Mouse (Mus musculus) ovary, adult 18-20 months (tissue): ENCODE results near the gene Tbc1d30.

Experiments used
- DNase-seq: peaks from one replicate; pipeline ENCODE4 v3.0.0; 2022; ENCODE audit warnings: low spot score, mixed read lengths

Tbc1d30 gene

DNA sequence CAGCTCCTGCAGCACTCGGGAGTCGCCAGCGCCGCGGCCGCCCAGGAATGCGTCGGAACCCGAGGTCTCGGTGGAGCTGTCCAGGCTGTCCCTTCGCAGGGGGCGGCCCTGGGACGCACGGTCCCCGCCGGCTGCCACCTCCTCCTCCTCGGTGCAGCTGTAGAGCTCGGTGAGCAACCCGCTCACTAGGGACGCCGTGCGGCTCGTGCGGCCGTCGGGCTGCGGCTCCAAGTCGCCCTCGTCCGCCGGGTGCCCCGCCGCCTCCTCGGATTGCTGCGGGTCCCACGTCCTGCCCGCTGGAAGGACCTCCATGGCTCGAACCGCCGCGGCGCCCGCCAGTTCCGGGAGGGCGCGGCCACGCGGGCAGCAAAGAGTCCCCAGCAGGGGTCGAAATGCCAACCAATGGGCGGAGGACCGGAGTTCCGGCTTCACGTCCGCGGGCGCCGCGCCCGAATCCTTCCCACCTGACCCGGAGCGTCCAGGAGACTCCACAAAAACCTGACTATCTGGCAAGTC is at the start of gene Tbc1d30:
TSS of gene Tbc1d30 (minus strand) at position 213 of the 516 bp plus-strand sequence.
- DNase-seq: no peak

DNA sequence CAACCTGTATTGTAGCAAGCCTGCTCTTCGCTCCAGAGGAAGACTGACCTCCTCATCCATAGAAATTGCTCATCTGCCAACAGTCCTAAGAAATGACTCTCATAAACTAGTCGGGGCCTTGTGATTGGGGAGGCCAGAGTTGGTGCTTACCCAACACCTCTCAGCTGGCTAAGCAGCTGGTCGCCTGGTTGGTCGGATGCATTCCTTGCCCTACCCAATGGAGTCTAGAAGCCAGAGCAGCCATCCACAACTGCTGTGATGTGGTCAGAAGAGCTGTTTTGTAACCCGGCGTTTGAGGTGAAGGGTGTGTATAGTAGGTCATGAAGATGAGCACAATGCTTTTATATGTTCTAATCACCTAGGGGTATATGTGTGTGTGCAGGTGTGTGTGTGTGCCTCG is 47.5 kb upstream of the Tbc1d30 start:
- DNase-seq: no peak

DNA sequence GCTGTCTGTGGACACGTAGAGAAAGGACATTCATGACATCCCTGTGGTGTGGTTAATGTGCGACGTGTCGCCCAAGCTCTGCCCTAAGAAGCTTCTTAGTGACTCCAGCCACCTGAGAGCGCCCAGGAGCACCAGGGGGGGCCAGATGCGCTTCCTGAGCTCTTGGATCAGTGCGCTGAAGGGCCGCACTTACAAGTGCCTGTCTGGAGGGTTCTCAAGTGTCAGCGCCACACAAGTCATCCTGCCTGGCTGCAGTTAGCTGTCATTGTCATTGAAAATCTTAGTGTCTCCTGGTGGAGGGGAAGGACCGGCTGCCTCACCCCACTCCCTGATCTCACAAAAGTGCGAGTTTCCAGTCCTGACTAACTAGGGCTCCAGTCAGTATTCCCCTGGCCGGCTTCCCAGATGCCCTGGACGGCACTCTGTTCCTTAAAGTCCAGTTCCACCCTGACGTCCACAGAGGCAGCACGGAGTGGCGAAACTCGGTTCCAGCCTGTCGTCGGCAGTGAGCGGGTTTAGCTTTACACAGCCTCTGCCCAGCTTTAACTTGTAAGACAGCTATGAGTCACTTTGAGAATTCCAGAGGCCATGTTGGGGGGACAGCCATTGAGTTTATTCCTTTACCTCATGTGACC is 44.6 kb upstream of the Tbc1d30 start:
- DNase-seq: no peak

DNA sequence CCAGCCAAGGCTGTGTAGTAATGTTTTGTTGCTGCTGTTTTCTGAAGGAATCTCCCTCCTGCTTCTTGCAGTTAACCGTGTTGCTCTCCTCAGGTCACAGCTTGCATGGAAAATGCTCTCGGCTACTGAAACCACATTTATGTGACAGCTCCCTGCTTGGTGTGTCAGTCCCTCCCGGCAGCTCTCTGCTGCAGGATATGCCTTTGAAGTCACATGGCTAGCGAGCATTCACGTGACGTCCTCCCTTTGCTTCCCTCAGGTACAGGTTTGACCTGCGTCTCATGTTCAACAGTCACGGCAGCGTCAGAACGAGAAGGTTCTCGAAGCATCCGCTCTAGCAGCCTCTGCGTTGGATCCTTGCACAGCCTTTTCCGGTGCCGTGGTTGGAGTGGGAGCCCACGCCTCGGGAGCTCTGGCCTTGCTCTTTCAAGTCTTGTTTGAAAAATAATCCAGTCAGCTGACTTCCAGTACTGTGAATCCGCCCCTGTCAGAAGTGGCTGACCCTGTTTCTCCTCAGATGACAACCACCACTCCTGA is 43.8 kb upstream of the Tbc1d30 start:
- DNase-seq: no peak

DNA sequence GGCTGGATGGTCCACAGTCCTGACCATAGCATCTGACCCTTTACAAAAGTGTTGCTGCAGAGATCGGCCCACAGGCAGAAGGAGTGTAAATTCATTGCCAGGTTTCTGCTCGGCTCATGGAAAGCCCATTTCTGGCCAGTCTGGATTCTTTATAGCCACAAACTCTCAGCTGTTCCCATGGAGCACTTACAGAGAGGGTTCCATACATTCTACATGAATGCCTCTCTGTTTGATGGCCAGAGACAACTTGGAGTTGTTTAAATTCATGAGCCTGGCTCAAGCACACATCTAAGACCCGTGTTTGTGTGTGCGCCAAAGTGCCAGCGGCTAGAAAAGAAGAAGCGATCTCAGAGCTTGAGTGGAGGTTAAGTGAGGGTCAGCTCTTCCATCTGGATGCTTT is 43.2 kb upstream of the Tbc1d30 start:
- no peak for DNase-seq

DNA sequence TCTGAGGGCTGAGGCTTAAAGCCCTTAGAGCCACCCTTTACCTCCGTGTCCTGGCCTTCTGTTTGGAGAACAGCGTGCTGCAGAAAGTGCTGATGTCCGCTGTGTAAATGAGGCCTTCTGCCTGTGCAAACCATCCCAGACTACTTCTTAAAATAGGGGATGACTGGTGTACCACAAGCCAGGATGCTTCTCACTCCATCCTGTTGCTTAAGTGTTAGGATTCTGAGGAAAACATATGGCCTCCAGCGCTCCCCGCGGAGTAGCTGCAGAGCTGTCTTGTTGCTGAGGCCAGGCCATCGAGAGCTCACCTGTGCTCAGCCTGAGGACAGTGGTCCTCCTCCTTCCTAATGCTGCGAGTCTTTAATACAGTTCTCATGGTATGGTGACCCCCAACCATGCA is 40.8 kb upstream of the Tbc1d30 start:
- no peak for DNase-seq

DNA sequence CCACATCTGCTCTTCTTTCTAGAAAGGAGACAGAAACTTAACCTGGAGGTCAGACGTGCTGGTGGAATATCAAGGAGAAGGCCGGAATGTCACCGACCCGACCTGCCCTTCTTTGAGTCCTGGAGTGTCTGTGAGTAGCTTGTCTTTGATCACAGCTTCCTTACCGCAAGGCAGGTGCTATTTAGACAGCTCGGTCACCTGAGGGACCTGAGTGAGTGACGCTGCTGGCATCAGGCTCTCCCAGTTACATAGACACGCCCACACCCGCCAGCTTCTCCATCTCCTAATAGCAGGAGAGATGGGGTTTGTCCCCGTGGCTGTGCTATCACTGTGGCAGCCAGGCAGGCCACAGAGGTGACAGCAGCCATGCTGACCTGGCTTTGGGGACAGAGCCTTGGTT is 39.5 kb upstream of the Tbc1d30 start:
- no peak for DNase-seq

DNA sequence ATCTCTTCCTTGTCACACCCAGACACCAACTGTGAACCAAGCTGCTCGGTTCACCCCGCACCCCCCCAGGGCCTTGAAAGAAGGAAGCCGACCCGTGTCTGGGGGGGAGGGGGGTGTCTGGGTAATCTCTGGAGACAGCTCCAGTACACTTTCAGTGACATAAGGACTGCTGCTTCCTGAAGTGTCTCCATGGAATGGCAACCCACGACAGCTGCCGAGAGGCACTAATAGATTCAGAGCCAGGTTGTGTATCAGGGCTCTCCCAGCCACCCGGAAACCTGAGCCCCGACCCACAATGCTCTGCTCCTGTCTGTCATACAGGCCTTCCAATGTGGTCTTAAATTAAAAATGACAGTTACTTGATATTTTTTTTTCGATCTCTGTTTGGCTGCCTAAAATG is 35.3 kb upstream of the Tbc1d30 start:
- no peak for DNase-seq

DNA sequence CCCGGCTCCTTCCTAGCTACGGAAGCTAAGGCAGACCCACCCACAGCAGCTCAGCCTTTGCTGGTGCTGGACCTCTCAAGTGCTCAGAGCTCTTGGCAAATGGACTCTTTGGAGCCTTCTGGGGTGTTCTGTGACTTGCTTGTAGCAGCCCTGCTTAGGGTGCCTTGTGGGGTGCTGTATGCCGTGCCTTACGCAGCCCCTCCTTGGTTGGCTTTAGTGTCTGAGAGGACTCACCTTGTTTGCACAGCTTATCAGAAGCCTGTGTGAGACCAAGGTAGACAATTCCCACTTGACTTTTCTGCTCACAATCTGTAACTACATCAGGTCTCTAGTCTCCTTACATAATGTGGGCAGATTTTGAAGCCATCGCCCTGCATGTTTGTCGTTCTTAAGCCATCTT is 34.6 kb upstream of the Tbc1d30 start:
- no peak for DNase-seq

DNA sequence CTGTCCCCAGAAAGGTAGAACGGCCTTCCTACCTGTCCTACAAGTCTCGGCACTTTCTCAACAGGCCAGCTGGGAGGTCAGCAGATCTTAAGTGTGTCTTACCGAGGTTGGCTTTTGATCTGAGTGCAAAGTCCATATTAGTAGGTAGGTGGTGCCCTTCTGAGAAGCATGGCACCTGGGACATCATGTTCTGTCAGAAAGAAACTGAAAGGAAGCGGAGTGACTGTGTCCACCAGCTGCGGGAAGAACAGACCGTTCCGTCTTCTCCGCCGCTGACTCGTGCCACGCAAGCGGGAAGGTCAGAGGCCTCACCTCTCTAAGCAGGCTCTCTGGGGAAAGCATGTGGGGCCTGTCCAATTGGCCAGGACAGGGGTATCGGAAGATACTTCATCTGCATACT is 33.6 kb upstream of the Tbc1d30 start:
- DNase-seq: no peak

DNA sequence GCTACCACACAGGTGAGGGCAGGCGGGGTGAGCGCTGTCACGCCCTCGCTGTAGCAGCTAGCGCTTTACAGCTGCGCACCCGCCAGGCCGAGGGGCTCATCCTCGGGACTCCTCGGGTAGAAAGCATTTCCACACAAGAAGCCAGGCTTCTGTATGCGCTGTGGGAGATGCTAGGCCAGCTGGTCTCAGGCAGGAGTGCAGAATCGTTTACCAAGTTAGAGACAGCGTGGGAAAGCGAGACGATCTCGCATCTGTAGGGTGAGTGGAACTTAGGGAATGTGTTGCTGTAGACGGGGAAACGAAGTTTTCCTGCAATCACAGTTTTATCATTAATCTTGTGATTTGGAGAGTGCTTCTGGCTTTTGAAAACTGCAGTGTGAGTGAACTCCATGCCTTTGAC is 30.2 kb upstream of the Tbc1d30 start:
- DNase-seq: no peak

DNA sequence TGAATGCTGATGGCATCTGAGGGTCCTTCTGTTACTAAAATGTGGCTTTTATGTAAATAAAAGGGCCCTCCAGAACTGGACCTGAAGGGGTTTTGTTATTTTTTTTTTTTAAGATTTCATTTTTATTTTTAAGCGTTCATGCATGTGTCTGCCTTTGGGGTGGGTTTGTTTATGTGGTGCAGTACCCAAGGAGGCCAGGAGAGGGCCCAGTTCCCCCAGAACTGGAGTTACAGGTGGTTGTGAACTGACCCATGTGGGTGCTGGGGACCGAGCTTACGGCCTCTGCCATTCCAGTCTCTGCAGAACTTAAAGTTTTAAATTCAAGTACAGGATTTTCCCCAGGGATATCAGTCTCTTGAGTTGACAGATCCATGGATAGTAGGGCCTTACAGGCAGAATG is 28.3 kb upstream of the Tbc1d30 start:
- DNase-seq: no peak

DNA sequence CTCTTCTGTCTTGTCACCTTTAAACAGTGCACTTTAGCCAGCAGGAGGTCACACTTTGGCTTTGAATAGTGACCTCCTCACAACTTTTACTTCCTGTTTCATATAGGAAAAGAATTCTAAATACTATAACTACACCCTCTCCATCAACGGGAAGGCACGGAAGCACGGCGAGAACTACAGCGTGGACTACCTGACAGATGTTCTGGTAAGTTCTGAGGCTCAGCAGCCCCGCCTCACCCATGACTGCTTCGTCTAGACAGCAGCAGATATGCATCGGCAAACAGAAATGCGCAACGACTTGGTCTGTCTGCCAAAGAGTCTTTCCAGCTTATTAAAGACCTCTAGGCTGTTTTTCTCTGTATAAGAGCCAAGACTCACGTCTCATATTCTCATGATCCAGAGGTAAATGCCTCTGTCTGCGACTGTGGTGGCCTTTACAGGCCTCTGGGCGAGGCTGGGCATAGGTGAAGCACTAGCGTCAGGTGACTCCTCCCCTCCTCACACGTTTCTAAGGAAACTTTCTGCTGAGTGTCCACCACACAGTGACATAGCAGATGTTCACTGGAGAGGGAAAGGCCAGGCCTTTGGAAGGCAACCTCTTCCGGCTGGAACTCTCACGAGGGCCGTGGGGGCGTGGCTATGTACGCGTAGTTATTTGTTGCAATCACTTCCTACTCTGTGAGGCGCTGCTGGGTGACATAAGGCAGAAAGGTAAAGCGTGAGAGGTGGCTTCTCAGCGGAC is 25.6 kb upstream of the Tbc1d30 start:
- no peak for DNase-seq

DNA sequence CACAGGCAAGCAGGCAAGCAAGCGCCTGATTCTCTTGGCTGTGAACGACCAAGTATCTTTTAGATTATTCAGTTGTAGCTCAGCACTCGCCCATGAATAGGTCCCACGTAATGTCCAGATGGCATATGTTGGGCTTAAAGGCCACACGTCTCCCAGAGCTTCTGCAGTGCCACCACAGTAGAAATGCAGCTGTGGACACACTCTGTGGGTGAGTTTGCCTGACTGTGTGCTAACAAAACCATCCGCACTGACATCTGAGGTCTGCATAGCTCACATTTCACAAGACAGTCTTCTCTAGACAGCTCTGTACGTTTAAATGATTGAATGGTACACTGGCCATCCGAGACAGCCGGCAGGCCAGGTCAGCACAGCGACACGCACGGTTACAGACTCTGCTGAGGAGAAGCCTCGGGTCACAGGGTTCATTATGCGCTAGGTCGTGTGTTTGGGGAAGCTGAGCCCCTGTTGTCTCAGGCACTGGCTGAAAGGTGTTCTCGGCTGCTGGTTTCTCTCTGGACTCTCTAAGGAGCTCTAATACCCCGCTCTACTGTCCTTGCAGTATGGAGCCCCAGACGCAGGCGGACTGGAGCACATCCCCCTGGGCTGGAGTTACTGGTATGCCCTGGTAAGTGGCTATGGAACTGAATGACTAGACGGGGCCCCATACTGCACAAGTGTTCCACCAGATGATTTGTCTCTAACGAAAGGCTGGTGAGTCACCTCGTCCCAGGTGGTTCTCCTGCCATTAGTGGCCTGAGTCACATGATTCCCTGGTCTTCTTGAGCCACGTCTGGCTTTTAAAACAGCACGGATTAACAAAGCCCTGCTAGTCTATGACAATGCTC is 24.8 kb upstream of the Tbc1d30 start:
- DNase-seq: no peak

DNA sequence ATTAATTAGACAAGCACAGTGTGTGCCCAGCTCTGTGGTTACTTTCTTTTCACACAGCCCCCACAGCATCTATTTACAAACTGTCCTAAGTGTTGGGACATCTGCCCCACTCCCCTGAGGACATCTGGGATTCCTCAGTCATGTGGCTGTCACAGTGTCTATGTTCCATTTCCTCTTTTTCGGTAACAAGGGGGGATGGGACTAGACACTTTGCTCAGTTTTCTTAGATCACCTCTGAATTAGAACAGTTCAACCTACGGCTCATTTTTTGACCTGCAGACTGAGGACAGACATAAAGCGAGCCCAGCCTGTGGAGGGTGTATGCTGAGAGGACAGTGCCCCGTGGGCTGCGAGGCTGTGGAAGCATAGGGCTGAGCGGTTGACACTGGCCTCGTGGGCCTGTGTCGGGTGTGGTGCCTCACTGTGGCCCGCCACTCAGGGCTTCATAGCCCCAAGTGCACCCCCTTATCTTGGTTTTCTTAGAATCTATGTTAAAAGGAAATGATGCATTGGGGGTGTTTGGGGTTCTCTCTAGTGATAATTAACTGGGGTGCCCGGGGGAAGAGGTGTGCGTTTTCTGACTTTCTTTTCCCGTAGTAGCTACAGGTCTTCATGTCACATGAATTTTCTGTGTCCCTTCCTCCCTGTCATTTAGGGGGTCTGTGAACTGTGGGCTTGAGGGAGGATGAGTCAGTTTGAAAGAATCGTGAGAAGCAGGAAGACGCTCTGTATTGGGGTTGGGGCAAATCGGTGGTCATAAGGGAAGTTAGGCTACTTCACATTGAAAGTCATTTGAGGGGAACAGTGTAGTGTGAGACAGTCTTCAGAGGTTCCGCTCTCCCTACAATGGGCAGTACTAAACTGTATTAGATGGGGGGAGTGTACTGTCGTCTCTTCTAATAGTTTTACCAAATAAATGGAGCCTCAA is 23.9 kb upstream of the Tbc1d30 start:
- DNase-seq: no peak

DNA sequence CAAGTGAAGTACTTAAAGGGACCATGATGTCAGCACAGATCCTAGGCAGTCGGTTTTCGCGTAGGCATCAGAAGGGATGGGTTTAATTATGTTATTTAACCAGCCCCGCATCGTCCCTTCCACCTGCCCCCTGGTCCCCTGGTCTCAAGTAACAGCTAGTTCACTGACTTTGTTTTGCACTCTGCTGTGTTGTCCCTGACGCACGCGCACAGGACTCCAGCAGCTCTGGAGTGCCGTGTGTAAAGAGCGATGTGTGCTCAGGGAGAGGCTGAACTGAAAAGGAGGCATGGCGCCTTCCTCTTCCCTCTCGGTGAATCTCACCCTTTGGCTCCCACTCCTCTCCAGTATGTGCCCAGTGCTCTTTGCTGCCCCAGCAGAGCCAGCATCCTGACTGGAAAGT is 22.9 kb upstream of the Tbc1d30 start:
- DNase-seq: no peak

DNA sequence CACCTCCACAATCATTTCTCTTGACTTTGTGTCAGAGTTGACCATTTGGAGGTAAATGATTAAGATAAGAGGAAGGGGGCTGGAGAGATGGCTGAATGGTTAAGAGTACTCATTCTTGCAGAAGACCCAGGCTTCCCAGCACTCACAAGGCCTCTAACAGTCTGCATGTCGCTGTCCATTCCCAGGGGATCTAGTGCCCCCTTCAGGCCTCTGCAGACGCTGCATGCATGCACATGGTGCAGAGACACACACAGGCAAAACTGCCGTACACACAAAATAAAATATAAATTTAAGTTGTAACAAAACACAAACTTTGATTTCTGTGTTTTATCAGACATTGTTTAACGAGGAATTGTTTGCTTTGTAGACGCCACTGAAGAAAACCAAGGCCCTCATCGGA is 19.7 kb upstream of the Tbc1d30 start:
- no peak for DNase-seq

DNA sequence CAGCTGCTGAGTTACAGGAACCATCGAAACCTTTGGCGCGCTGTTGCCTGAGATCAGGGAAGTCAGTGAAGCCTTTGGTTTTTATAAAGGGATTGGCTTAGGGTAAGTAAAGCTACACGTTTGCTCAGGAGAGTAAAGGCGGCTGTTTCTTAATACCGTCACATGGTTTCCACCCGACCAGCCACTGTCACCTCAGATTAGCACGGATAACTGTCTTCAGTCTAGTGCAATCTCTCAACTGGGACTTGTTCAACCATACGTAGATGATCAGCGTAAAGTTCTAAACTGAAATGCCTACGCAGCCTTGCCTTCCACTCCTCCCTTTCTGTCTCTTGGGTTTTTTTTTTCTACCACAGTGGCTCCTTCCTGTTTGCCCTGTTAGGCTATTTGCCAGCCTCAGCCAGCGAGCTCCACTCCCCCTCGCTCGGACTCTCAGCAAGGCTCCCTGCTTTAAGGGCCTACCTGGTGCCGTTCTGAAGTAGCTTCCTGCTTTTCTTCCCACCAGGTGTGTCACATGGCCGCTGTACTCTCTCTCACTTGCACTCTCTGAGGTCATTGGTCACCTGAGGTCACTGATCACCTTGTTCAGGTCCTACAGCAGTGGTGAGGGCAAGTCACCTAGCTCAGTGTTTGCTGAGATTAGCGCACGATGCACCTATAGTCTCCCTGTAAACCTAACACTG is 17.8 kb upstream of the Tbc1d30 start:
- no peak for DNase-seq

DNA sequence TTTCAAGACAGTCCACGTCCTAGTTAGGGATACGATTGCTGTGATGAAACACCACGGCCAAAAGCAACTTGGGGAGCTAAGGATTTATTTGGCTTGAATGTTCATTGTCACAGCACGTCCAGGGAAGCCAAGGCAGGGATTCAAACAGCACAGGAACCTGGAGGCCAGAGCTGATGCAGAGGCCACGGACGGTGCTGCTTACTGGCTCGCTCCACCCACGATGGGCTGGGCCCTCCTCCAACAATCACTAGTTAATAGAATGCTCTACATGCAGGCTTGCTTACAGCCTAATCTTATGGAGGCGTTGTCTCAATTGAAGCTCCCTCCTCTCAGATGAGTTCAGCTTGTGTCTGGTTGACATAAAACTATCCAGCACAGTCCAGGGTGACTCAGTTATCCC is 16.7 kb upstream of the Tbc1d30 start:
- DNase-seq: no peak

DNA sequence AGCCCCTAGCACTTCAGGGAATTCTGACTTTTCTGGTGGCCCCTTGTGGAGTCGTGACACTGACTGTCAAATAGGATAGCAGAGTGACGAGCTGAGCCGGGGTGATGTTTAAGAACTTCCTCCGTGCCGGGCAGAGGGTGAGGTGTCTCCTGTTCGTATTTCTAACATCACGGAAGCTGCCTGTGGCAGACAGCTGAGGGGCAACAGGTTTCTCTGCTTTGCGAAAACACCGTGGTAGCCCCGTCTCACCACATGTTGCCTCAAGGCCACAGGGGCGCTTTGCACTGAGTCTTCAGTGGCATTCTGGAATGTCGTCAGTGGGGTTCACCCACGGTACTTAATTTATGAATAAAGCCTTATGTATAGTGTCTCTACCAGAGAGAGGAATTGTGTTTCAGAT is 16.2 kb upstream of the Tbc1d30 start:
- DNase-seq: no peak

DNA sequence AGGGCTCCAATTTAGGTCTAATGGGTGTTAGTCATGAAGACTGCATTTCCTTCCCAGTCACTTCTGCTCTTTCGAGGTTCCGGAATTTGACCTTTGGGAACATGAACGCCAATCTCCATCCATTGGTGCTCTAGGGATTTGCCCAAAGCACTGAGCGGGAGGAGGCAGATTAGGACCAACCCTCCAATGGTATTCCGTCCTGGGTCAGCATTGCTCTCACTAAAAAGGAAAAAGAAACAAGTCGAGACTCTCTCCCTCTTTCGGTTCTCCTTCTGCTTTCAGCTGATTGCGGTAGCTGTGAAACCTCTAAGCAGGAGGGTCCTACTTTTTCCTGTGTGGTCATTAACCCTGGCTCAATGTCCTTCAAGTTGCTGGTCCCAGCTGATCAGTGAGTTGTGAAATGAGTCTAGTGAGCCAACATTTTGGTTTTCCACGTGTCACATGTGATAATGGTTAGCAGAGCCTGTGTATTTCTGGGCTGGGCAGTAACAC is 14.7 kb upstream of the Tbc1d30 start:
- no peak for DNase-seq
